Mouse (Mus musculus) neural tube, embryonic 10.5 days (tissue): ENCODE results near the gene Cd5.

Source experiments
- DNase-seq: peaks from one replicate; pipeline ENCODE4 v3.0.0-alpha.2; 2017; ENCODE audit warnings: low spot score; ENCODE audit errors: extremely low spot score

Cd5 gene

DNA sequence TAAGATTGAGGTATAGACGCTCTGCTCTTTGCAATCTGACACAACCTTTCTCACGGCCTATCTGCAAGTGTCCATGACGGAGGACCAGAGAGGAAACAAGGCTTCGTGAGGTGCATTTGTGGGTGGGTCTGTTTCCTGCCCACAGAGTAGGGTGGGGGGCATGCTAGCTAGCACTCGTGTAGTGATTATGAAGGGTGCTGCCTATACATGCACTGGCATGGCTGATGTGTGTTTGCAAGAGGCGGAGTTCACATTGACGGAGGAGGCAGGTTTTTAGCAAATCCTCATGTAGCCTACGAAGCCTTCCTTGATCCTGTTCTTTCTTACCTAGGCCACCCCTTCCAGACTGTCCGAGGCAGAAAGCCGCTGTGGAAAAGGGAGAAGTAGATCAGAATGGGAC is 8.9 kb downstream of the Cd5 start:
- no peak for DNase-seq

DNA sequence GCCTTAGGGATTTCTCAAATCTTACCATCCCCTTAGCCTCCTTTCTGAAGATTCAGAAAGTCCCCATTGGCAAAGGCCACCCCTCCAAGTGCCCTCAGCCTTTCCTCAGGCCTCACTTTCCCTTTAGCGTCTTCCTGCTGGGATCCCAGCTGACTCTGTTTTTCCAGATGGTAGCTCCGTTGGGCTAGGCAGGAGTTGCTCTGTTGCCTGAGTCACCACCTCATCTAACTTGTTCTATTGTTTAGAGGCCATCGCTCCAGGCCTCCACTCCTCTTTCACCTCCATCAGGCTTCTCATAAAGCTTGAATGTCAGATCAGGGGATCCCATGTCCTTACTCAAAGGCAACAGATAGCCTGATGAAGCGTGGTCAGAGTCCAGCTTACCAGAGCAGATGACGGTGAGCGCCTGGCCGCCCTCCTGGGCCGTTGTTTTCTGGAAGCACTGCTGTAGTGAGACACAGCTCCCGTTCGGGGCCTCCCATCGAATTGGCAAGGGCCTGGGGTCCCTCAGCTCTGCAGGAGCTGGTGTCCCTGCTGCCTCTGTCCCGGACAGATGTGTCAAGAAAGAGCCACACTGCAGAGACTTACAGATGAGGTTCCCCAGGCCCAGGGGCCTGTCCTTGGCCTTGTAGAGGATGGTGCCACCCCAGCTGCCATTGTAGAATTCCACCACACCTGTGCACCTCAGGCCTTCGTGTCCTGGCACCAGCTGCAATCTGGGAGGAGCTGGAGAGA is 14.0 kb downstream of the Cd5 start:
- no peak for DNase-seq

DNA sequence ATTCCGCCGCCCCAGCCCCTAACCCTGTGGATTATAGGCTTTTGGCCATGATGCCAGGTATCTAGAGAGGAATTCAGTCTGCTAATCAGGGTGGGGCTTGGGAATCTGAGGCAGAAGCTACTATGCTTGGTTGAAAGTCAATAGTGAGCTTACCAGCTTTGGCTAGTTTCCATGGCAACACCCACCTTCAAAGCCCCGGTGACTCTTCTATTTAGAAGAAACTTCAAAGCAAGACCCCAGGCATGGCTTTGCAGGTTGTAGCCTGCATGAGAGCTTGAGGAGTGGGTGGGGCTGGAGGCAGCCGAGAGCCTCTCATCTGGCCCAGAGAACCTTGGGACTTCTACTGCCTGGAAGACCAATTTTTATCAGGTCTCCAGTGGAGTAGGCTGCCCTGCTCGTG is 15.2 kb downstream of the Cd5 start:
- no peak for DNase-seq

DNA sequence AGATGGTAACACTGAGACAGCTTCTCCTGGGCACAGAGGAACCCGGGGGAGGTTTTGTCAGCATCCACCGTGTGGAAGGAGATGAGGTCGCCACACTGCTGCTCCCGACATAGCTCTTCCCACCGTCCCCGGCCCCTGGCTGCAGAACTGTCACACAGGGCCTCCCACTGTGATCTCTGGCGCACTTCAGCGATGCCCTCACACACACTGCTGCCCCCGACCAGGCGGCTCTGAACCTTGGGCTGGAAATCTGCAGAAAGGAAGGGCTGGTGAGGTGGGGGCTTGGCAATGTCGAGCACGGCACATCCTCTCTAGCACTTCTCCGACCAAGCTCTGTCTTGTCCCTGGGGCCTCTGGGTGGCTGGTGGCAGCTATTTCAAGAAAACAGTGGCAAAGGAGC is 15.7 kb downstream of the Cd5 start:
- no peak for DNase-seq

DNA sequence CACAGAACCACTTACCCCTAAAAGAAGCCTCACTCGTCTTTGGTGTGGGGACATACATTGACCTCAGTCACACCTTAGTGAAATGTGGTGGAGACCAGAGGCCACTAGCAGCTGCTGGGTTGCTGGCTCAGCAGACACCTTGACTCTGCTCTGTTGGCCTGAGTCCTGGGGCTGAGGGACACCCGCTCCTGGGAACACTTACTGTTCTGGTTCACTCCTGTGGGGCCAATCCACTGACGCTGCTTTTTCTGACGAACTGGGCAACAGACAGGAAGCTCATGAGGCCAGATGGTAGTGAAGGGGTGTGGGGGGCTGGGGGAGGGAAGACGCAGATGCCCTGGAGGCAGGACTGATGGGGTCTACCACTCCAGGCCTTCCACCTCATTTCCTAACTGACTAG is 17.7 kb downstream of the Cd5 start:
- DNase-seq, result no peak

DNA sequence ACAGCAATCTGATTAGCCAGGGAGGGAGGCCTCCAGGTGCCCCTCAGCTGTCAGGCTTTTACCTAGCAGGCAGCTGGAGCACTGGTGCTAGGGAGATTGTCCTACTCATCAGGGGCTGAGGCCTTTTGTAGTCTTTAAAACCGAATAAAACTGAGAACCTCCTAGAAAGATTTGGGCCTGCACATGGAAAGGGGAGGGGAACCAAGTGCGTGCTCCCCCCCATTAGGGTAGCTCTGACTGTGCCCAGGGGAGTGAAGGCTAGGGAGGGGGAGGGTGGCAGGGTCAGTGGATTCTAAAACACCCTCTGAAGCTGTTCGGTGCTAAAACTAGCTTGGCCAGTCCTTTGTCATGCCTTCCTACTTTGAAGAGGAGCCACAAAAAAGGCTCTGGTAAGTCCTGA is 18.3 kb downstream of the Cd5 start:
- no peak for DNase-seq

DNA sequence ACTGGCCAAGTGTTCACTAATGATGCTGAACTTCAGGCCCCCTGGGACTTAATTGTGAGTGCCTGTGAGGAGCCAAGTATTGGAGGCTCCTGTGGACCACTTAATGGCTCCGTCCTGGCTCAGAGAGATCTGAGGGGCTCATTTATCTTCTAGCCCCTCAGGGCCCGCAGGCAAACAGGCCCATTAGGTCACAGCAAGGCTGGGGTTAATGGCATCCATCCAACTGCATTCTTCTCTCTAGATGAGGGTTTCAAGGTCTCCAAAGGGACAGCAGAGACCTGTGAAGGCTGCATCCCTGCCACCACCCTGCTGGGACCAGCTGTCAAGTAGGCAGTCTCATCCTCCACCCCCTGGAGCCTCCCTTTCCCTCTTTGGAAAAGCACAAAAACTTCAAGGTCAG is 19.1 kb downstream of the Cd5 start:
- no peak for DNase-seq

DNA sequence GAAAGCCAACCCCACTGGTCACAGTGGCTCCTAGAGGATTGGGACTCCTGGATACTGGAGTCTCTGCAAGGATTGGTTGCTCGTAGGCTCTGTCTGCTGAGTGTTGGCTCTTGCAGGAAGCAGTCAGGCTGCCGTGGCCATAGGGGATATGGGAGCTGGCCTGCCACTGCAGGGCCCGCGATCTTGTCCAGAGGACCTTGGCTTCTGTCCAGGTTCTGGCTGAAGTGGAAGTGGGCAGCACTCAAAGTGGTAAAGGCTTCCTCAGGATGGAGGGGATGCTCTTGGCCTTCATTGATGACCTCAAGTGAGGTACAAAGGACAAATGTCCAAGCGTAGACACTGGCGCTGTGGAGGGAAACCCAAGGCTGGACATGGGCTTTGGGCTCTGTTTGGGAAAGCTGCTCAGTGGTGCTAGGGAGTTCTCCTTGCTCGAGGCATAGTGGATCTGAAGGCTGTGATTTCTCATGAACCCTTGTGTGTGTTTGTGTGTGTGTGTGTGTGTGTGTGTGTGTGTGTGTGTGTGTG is 20.5 kb downstream of the Cd5 start:
- no peak for DNase-seq

DNA sequence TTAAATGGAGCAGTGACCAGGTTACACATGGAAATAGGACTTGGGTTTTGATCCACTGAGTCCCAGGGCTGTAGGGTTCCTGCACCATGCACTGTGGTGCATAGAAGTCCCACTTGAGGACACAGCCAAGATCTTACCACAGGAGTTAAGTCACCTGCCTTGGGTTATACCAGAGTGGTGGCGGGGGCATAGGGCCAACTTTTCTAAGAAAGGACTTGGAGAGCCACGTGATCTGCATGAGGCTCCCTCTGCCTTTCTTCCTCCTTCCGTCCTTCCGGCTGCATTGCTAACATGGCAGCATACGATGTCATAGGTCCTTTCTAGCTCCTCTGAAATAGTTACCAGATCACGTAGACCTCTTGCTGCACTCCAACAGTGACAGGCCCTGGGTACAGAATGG is 23.3 kb downstream of the Cd5 start:
- no peak for DNase-seq

DNA sequence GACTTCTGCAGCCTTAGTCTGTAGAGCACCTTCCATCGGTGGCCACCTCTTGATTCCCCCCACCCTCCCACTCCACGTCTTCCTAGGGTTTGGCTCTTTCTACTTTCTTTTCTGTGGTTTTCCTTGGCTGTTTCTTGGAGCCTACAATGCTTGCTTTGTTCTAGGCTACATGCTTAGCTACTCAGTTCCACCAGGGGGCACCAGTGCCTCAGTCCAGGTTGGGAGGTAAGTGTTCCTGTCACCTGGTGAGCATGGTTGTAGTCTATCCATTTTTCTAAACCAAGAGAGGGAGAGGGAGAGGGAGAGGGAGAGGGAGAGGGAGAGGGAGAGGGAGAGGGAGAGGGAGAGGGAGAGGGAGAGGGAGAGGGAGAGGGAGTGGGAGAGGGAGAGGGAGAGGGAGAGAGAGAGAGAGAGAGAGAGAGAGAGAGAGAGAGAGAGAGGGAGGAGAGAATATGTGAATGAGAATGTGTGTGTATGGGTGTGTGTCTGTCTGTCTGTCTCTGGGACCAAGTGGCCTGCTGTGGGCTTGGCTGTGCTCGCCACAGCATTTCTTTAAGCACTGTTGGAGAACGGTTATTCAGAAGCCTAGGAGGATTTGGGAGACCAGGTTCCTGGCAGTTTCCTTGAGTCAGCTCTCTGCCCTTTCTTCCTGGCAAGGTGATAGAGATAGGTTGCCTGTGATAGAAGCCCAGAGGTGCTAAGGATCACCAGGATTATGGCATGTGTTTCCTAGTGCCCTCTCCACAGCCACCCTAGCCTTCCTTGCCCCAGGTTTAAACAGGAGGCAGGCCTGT is 23.9 kb downstream of the Cd5 start:
- DNase-seq, result peak; percentile 66

DNA sequence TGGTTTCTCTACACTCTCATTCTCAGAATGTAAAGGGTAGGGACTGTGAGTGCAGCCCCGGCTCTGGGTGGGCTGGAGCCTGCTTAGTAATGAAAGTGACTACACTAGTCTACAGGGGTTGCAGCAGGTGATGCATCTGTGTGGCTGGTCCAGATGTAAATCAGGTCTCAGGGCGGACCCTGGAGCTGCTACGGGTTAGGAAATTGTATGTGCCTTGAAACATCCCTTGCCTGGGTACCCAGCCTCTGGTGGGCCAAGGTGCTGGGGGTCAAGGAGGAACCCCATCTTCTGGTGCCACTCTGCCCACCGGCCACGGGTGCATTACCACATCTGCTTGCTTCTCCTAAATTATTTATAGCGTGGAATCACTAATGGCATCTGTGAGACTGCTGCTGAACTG is 24.6 kb downstream of the Cd5 start:
- DNase-seq, result no peak

DNA sequence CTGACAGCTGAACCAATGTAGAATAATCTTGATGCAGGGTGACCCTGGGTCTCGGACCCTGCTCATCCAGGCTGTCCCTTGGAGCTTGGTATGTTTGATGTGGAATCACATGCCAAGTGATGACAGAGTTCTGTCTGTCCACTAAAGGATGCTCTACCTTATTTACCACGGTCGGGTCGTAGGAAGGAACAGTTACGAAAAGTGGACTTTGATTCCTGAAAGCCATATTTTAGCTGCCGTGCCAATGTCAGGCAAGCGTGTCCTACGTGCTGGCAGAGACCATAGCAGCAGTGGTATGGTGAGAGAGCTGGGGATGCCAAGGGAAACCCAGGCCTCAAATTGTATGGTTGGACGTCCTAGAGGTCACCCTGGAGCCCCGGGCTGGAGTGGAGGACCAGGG is 25.3 kb downstream of the Cd5 start:
- DNase-seq, result no peak

DNA sequence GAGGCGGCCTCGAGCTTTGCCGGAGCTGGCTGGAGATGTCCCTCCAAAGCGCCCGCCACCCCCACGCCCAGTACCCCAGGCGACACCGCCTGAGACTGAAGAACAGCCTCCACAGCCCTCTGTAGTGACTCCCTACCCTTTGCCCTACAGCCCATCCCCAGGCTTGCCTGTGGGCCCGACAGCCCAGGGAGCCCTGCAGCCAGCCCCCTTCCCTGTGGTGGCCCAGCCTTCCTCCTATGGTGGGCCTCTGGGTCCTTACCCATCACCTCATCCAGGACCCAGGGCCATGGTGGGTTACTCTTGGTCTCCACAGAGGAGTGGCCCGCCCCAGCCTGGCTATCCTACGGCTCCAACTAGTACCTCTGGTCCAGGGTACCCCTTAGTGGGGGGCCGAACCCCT is 26.2 kb downstream of the Cd5 start:
- no peak for DNase-seq

DNA sequence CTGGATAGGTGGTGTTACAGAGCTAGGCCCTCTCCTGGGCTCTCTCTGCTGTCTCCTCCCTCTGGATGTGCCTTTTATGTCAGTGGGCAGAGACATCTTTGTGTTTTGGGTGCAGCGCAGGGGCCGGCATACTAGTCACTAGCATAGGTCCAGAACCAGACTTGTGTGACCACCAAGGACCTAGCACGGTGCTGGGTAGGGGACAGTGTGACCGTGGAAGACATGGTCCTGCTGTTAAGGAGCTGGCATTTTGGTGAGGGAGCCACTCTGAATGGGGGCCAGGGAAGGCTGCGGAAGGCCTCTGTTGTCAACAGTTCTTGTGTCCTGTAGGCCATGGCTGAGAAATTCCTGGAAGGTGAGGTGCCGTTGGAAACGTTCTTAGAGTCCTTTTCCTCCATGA is 26.6 kb downstream of the Cd5 start:
- DNase-seq, result no peak

DNA sequence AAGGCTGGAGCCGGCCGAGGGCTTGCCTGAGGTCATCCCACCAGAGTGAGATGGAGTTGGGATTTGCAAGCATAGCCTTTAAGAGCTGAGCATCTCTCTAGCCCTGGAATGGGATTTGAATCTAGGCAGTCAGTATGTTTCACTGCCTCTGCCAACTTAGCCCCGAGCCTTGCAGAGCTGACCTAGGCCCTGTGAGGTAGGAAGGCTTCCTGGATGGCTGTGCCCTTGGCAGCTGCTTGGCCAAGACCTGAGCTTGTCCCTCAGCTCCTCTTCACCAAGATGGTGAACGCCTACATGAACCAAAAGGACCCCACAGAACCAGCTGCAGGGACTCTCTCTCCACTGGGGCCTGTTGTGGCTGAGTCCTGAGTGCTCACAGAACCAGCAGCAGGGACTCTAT is 28.1 kb downstream of the Cd5 start:
- DNase-seq, result no peak

DNA sequence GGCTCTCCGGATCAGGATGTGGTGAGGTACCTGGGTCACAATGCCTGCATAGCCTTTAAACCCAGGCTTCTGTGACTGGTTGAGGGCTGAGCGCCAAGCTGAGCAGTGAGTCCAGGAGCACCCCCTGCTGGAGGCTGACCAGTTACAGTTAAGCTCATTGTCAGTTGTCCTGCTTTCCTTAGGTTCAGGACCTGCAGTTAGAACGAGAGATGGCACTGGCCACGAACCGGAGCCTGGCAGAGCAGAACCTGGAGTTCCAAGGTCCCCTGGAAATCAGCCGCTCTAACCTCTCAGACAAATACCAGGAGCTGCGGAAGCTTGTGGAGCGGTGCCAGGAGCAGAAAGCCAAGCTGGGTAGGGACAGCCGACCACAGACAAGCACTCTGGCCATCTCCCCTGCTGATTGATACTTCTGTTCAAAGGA is 28.7 kb downstream of the Cd5 start:
- peak; percentile 36 for DNase-seq

DNA sequence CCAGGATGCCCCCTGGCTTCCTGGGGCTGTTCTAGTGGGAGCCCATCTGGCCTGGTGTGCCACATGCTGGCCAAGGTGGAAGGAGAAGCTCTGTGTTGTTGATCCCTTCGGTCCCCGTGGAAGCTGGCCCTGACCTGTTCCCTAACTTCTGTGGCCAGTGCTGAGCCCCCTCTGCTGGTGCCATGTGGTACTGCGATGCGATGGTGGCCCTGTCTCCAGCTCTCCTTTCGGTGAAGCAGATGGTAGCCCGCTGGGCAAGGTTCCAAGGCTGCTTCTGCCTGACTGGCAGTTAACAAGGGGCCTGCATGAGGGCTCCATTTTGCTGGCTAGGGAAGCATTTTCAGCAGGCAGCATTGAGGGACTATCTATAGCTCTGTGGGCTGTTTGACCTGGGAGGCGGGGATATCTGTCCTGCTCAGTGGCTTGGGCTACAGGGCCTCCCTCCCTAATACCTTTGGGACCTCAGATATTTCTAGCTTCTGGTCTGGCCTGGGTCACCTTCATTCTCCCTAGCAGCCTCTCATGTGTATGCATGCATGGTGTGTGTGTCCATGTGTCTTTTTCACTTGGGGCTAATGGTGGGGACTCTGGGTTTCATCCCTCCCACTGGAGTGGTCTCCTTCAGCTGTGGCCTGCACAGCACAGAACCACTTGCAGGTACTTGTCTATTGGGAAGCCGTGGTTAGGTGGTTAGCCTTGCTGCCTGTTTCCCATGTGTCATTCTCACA is 29.3 kb downstream of the Cd5 start:
- DNase-seq, result peak; percentile 94

DNA sequence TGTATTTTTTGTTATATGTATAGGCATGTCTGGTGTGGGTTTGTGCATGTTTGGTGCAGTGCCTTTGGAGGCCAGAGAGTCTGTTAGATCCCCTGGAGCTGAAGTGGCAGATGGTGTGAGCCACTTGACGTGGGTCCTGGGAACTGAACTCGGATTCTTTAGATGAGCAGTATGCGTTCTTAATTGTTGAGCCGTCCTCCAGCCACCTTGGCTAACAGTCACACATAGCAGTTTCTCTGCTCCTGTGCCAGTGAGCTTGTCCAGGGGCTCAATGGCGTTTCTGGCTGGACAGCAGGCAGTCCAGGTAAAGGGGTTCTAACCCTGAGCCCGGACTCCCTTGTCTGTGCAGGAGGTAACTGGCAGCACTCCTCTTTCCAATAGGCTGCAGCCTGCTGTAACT is 29.9 kb downstream of the Cd5 start:
- DNase-seq, result no peak

DNA sequence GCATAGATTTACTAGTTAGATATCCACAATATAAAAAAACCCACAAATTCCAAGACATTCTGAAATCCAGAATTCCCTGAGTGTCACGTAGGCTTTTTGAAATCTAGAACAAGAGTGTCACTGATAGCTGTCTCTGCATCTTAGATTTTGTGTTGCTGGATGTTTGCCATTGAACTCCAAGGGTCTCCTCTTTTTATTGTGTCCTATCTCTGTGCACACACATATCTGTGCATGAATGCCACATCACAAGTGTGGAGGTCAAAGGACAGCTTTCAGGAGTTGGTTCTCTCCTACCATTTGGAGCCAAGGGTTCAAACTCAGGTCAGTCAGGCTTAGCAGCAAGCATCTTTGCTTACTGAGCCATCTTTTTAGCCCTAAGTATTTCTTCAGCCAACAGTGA is 30.9 kb downstream of the Cd5 start:
- no peak for DNase-seq

DNA sequence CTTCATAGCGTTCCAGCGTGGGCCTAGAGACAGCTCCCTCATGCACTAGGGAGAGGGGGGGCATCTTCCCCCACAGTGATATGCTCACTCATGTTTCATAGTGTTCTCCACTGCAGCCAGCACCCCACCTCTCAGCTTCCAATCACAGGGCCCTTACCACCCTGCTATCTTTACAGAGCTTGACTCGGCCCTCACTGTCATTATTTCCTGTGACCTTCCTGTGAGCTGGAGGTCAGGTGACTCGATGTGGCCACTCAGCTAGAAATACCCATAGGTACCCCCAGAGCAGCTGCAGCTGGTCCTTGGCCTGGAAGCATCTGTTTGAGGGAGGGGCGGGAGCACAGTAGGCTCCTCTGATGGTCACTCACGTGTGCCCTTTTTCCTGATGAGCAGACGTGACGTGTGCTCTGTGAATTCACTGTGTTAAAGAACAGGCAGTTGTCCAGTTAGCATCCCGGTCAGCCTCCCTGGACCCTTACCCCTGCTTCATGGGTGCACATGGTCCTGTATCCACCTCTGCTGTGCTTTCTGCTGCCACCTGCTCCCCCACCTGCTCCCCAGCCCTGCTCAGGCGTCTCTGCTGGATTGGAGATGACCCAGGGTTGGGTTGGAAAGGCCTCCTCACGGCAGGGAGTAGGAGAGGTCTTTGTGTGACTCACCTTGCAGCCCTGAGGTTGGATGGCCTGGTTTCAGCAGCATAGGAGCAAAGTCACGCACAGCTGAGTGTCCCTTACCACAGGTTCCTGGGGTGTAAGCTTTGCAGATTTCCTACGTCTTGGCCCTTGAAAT is 31.5 kb downstream of the Cd5 start:
- no peak for DNase-seq

DNA sequence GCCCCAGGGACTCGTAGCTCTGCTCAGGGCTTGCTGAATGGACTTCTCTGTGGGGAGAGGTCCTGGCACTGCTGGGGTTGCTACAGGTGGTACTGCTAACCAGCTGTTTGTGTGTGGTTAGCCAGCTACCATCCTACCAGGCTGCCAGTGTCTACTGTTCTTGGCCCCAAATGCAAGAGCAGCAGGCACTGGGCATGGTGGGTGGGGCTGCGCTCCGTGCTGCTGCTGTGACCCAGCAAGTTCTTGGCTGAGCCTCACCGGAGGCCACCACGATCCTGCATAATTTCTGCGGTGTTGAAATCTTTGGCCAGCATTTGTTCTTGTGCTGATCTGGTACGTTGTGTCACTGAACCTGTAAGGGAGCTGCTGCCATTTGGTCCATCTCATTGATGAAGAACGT is 35.3 kb downstream of the Cd5 start:
- DNase-seq, result no peak
